Mouse (Mus musculus) forebrain, embryonic 15.5 days (tissue): ENCODE measurements around the gene Trnau1ap. TPM values are rescaled to one million over a fixed set of nuclear protein-coding genes. Genes with fewer than 3 reads are reported as not detected.

ENCODE experiments used
- ATAC-seq: fragments of 200-750 bp; cut with Nextera tagmentation; replicated peaks from 2 replicates; pipeline ENCODE4 v1.8.0; 2017; ENCODE audit warnings: mild to moderate bottlenecking, moderate TSS enrichment, moderate library complexity
- H3K27ac ChIP-seq: fragments of 300-500 bp; sonication (generic); replicated peaks from 2 replicates; pipeline ENCODE4 v1.5.1; 2015; ENCODE audit warnings: mild to moderate bottlenecking, inconsistent platforms
- H3K27me3 ChIP-seq: fragments of 300-500 bp; sonication (generic); 2 replicates; pipeline ENCODE4 v1.6.1; 2015; ENCODE audit warnings: inconsistent platforms
- H3K36me3 ChIP-seq: fragments of 300-500 bp; sonication (generic); 2 replicates; pipeline ENCODE4 v1.6.1; 2015; ENCODE audit warnings: mild to moderate bottlenecking, inconsistent platforms
- H3K4me1 ChIP-seq: fragments of 300-500 bp; sonication (generic); 2 replicates; pipeline ENCODE4 v1.6.1; 2015; ENCODE audit warnings: inconsistent platforms
- H3K4me2 ChIP-seq: fragments of 300-500 bp; sonication (generic); replicated peaks from 2 replicates; pipeline ENCODE4 v1.6.1; 2015; ENCODE audit warnings: mild to moderate bottlenecking, inconsistent platforms
- H3K4me3 ChIP-seq: fragments of 300-500 bp; sonication (generic); 2 replicates; pipeline ENCODE4 v1.5.1; 2015; ENCODE audit warnings: mild to moderate bottlenecking, inconsistent platforms
- H3K9ac ChIP-seq: fragments of 300-500 bp; sonication (generic); replicated peaks from 2 replicates; pipeline ENCODE4 v1.6.1; 2015; ENCODE audit warnings: mild to moderate bottlenecking, inconsistent platforms
- H3K9me3 ChIP-seq: fragments of 300-500 bp; sonication (generic); 2 replicates; pipeline ENCODE4 v1.6.1; 2016; ENCODE audit warnings: inconsistent platforms
- WGBS: fragments of 180-500 bp; shearing (Covaris S2); methylation state at CpG from one replicate; pipeline ENCODE4 v1.1.7; 2015; ENCODE audit warnings: mixed read lengths; 5-methylcytosine and 5-hydroxymethylcytosine counted together
- polyA plus RNA-seq: library from polyadenylated mRNA; unstranded; fragments of >200 nt; fragmentation: Nextera tagmentation; extraction: Ambion mirVana; gene quantifications from 2 replicates; pipeline ENCODE4 v1.2.1, GENCODE M21; 2015

The Trnau1ap gene
- polyA plus RNA-seq, 1 experiment from 2014 or later: 86.3 TPM

DNA sequence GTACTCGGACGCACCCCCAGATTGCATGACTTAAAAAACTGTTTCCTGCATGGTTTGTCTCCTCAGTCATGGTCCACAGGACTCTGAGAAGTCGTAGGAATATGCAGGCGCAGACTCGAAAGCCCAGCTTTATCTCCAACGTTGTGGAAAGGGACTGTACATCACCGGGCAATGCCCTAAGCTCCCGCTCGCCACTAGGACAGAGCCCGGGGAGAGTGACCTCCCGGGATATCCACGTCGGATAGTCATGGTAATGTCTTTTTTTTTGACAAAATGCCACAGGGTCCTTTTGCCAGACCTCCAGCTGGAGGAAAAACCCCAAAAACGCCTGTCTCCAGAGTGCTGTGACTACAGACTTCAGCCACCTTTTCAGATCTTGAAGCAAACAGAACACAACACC, 23.4 kb upstream of the Trnau1ap start:
- H3K4me1 ChIP-seq: peaks cover 18% of the 10 kb centered on the region
- H3K9ac ChIP-seq: peak overlapping the region; percentile 94
- peak overlapping the region; percentile 92 for H3K27ac ChIP-seq
- H3K36me3 ChIP-seq: peaks cover 6% of the 10 kb centered on the region; the same call in 1 of the 2 replicates
- H3K4me3 ChIP-seq: peak overlapping the region; percentile 92
- H3K27me3 ChIP-seq: no peaks in the 10 kb centered on the region
- no peak for ATAC-seq
- H3K4me2 ChIP-seq: peak overlapping the region; percentile 94
- no peaks in the 10 kb centered on the region for H3K9me3 ChIP-seq
- under 1% methylated on average over 14 of the region's 14 CpGs for WGBS

DNA sequence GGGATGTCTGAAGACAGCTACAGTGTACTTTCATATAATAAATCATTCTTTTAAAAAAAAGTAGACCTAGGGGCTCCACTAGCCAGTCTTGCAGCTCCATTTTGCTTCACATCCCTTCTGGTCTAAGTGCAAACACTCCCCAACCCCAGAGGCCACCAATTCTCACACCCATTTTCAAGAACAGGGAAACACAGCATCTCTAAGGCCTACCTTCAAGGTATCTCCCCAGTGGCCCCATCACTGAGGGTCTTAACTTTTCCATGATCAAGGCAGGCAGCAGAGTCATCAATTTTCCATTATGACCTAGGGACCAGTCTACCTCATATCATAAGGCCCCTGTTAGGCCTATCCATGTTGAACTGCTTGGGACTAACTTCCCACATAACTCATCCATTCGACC, 22.1 kb upstream of the Trnau1ap start:
- Histone ChIP-seq H3K4me2 (no peak overlapping the region), H3K27me3 (no peaks in the 10 kb centered on the region), H3K4me1 (peaks cover 18% of the 10 kb centered on the region), H3K27ac (no peak overlapping the region), H3K9ac (no peak overlapping the region), H3K9me3 (no peaks in the 10 kb centered on the region), H3K4me3 (no peak overlapping the region), H3K36me3 (no peaks in the 10 kb centered on the region)
- no peak for ATAC-seq
- WGBS: 25% methylated on average over 1 of the region's 1 CpGs

DNA sequence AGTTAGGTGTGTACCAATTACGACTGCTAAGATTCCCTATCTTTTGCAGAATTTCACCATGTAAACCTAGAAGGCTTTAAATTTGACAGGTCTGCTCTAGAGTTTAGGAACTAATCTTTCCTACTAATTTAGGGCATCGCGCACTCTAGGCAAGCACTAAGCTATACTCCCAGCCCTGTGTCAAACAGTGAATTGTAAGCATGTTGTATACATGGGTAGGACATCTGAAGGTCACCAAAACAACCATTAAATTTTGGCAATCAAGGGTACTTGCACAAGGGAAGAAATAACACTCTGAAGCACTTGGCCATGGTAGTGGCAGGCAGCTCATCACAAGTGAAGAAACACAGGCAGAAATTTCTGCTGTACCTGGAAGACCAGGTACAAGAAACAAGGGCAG, 21.5 kb upstream of the Trnau1ap start:
- no peak overlapping the region for H3K4me2 ChIP-seq

DNA sequence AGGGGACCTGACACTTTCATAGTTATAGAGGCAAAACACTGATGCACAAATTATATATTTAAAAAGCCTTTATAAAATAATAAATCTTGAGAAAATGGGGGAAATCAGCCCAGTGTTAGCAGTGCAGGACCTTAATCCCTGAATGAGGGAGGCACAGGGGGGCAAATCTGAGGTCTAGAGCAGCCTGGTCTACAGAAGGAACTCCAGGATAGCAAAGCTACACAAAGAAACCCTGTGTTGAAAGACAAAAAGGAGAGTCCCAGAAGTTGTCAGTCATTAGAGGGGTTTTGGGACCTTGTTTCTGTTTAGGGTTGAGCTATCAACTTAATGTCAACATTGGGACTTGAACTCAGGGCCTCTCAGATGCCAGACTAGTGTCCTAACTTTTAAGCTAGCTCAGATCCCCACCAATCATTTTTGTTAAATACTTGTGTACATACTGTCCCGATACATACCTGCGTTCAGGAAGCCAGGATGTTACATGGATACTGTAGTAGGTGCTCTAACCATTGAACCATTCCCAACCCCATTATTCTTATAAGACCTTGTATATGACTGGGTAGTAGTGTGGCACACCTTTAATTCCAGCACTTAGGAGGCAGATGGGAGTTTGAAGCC, 20.9 kb upstream of the Trnau1ap start:
- H3K27ac ChIP-seq: no peak overlapping the region
- no peak overlapping the region for H3K4me3 ChIP-seq
- no peaks in the 10 kb centered on the region for H3K27me3 ChIP-seq
- H3K4me1 ChIP-seq: peaks cover 18% of the 10 kb centered on the region
- H3K4me2 ChIP-seq: no peak overlapping the region
- H3K9ac ChIP-seq: no peak overlapping the region
- no peaks in the 10 kb centered on the region for H3K9me3 ChIP-seq
- WGBS: 36% methylated on average over 2 of the region's 2 CpGs
- no peaks in the 10 kb centered on the region for H3K36me3 ChIP-seq
- no peak for ATAC-seq

More for the DNA sequence above, 21.5 kb upstream of the Trnau1ap start:
- Histone ChIP-seq H3K9ac (no peak overlapping the region), H3K9me3 (no peaks in the 10 kb centered on the region), H3K27me3 (no peaks in the 10 kb centered on the region), H3K4me3 (no peak overlapping the region), H3K4me1 (peaks cover 18% of the 10 kb centered on the region), H3K27ac (no peak overlapping the region), H3K36me3 (no peaks in the 10 kb centered on the region)
- no peak for ATAC-seq
- WGBS: 68% methylated on average over 3 of the region's 3 CpGs

DNA sequence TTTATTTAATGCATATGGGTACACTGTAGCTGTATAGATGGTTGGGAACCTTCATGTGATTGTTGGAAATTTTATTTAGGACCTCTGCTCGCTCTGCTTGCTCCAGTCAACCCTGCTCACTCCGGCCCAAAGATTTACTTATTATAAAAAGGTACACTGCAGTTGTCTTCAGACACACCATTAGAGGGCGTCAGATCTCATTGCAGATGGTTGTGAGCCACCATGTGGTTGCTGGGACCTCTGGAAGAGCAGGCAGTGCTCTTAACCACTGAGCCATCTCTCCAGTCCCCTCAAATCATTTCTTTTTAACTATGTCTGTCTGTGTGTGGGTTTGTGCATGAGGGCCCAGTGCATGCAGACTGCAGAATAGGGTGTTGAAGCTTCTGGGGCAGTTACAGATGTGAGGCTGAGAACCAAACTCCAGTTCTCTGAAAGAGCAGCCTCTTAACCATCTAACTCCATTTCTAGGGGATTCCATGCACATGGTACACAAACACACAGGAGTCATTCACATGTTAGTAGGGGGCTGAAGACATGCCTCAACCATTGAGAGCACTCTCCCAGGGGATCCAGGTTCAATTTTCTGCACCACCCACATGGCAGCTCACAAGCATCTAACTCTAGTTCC, 20.3 kb upstream of the Trnau1ap start:
- Histone ChIP-seq H3K4me2 (no peak overlapping the region), H3K9ac (no peak overlapping the region), H3K4me3 (no peak overlapping the region), H3K36me3 (no peaks in the 10 kb centered on the region), H3K27me3 (no peaks in the 10 kb centered on the region), H3K4me1 (peaks cover 23% of the 10 kb centered on the region), H3K9me3 (no peaks in the 10 kb centered on the region), H3K27ac (no peak overlapping the region)
- ATAC-seq: no peak
- WGBS: 62% methylated on average over 3 of the region's 3 CpGs

DNA sequence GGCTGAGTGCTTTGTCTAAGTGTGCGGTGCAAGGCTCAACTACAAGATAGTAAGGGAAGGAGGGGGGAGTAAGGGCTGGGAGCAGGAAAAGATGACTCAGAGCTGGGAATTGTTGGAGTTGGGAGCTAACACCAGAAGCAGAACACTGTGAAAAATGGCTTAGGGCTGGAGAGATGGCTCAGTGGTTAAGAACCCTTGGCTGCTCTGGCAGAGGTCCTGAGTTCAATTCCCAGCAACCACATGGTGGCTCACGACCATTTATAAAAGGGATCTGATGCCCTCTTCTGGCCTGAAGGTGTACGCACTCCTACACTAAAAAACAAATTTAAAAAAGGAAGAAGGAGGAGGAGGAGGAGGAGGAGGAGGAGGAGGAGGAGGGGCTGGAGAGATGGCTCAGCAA, 17.3 kb upstream of the Trnau1ap start:
- Histone ChIP-seq H3K9me3 (no peaks in the 10 kb centered on the region), H3K9ac (no peak overlapping the region), H3K36me3 (no peaks in the 10 kb centered on the region), H3K4me1 (peaks cover 29% of the 10 kb centered on the region), H3K27me3 (no peaks in the 10 kb centered on the region), H3K4me2 (no peak overlapping the region), H3K4me3 (no peak overlapping the region), H3K27ac (no peak overlapping the region)
- WGBS: 58% methylated on average over 3 of the region's 3 CpGs
- ATAC-seq: no peak

DNA sequence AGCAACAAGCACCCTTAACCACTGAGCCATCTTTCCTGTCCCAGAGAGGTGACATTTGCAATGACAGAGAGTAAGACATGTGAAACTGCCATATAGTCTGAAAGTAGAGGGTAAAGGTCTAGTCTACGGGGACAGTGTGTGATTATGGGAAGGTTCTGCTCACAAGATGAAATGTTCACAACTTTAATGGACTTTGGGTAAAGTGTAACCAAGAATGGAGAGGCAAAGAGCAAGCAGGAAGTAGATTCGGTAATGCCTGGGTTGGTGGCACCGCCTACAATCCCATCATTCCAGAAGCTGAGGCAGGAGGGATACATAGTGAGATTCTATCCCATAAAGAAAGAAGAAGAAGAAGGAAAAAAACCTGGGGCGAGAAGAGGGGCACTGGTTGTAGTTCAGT, 16.9 kb upstream of the Trnau1ap start:
- H3K27ac ChIP-seq: no peak overlapping the region
- H3K36me3 ChIP-seq: no peaks in the 10 kb centered on the region
- no peak overlapping the region for H3K4me3 ChIP-seq
- ATAC-seq: no peak
- H3K4me2 ChIP-seq: no peak overlapping the region
- no peak overlapping the region for H3K9ac ChIP-seq
- peaks cover 25% of the 10 kb centered on the region for H3K4me1 ChIP-seq
- 88% methylated on average over 4 of the region's 4 CpGs for WGBS
- H3K27me3 ChIP-seq: no peaks in the 10 kb centered on the region
- no peaks in the 10 kb centered on the region for H3K9me3 ChIP-seq

DNA sequence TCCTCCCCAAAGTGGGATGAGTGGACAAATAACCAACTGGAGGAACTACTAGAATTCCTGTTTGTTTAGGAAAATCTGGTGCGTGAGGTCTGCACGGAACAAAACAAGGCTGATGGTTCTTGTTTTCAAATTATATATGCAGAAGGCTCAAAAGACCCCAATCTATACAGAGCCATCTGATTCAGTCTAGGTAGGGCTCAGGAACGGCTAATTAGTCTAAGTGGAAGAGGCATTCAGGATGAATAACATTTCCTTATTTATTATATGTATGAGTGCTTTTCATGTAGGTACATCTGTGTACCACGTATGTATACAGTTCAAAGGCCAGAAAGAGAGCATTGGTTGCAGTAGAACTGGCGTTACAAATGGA, 16.5 kb upstream of the Trnau1ap start:
- peak overlapping the region; percentile 82 for H3K4me2 ChIP-seq
- no peaks in the 10 kb centered on the region for H3K36me3 ChIP-seq
- WGBS: 41% methylated on average over 5 of the region's 5 CpGs
- peak overlapping the region; percentile 92 for H3K4me3 ChIP-seq
- no peaks in the 10 kb centered on the region for H3K27me3 ChIP-seq
- H3K9me3 ChIP-seq: no peaks in the 10 kb centered on the region
- peak overlapping the region; percentile 85; the same call in 1 of the 2 replicates for H3K9ac ChIP-seq
- peaks cover 25% of the 10 kb centered on the region for H3K4me1 ChIP-seq
- peak; percentile 33 for ATAC-seq
- H3K27ac ChIP-seq: no peak overlapping the region

DNA sequence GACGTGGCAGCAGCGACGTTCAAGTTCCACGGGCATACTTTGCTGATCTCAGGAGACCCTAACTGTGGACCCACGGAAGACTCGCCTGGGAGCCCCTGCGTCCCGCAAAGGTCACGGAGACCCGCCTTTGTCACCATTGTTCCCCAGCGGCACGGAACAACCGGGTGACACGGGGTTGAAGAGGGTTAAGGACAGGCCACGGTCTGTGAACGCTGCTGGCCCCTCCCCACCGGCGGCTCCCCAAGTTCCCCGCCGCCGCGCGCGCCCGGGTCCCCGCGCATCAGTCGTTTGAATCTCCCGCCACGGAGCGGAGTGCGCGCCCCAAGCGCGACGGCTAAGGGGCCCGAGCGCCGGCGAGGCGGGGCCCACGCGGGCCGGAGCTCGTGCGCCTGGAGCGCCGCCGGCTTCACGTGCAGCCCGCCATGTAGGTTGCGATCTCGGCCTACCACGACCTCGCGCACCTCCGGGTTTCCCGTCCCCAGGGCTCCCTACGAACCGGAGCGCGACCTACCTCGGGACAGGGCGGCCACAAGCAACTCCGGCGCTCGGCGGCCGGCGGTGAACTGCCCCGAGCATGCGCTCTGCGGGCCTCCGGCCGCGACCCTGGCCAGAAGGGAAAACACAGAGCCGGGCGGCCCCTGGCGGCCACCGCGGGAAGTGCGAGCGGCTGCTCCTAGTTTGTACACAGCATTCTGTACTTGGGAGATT, 16.0 kb upstream of the Trnau1ap start:
- peak; percentile 88 for ATAC-seq
- H3K9ac ChIP-seq: peak overlapping the region; percentile 85
- peak overlapping the region; percentile 82 for H3K4me2 ChIP-seq
- H3K36me3 ChIP-seq: no peaks in the 10 kb centered on the region
- H3K4me1 ChIP-seq: peaks cover 25% of the 10 kb centered on the region
- no peaks in the 10 kb centered on the region for H3K27me3 ChIP-seq
- peak overlapping the region; percentile 92 for H3K4me3 ChIP-seq
- WGBS: under 1% methylated on average over 83 of the region's 83 CpGs
- H3K9me3 ChIP-seq: no peaks in the 10 kb centered on the region
- H3K27ac ChIP-seq: peak overlapping the region; percentile 65

DNA sequence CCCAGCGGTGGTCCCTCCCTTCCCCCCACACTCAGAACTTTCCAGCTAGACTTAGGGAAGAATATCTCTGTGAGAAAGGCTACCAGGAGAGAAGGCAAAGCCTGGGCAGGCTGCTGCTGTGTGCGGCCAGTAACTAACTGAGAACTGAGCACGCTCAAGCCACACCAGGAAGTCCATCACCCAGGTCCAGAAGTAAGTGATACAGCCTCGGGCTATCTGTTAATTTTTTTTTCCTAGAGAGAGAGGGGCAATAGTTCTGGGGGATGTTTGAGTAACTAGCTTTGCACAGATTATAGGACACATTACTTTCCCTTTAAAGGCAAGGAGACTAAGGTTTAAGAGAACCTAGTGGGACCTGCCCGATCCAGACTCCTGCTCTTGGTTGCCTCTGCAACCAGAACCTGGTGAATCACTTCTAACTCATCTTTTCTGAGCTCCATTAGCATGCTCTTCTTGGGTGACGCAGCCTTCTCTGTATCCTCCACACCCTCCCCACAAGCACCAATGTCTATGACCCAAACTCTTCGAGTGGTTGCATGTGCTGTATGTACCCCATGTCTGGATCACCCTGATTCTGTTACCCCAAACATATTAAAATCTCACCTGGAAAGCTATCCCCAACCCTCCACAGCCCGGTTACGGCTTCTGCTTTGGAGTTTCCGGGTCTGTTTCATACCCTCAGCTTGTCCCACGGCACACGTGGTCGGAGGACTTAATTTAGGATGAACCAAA, 15.2 kb upstream of the Trnau1ap start:
- H3K4me3 ChIP-seq: peak overlapping the region; percentile 92
- peak; percentile 19; the same call in 1 of the 2 replicates for ATAC-seq
- no peaks in the 10 kb centered on the region for H3K9me3 ChIP-seq
- H3K27ac ChIP-seq: no peak overlapping the region
- peaks cover 25% of the 10 kb centered on the region for H3K4me1 ChIP-seq
- H3K9ac ChIP-seq: peak overlapping the region; percentile 85
- H3K36me3 ChIP-seq: no peaks in the 10 kb centered on the region
- H3K27me3 ChIP-seq: no peaks in the 10 kb centered on the region
- WGBS: 6% methylated on average over 13 of the region's 13 CpGs
- H3K4me2 ChIP-seq: peak overlapping the region; percentile 82

DNA sequence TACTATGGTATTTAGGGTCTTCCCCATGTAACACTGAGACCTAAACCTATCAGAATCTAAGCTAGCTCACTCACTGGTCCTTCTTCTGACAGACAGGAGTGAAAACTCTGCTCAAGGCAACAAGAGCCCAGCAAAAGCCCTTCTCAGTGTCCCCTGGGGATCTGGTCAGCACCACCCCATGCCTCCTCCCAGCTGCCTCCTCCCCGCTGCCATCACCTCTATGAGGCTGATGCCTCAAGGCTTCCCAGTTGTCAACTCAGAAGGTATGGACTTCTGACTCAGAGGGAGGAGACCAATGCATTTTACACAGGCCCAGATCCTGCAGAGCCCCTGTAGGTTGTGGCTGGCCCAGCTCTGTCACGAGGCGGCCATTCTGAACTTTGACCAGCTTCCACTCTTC, 12.1 kb upstream of the Trnau1ap start:
- Histone ChIP-seq H3K4me1 (peaks cover 25% of the 10 kb centered on the region), H3K27me3 (no peaks in the 10 kb centered on the region), H3K9me3 (no peaks in the 10 kb centered on the region), H3K4me2 (no peak overlapping the region), H3K4me3 (no peak overlapping the region), H3K36me3 (peaks cover 15% of the 10 kb centered on the region; the same call in 1 of the 2 replicates), H3K27ac (no peak overlapping the region), H3K9ac (no peak overlapping the region)
- WGBS: 94% methylated on average over 3 of the region's 3 CpGs
- no peak for ATAC-seq

DNA sequence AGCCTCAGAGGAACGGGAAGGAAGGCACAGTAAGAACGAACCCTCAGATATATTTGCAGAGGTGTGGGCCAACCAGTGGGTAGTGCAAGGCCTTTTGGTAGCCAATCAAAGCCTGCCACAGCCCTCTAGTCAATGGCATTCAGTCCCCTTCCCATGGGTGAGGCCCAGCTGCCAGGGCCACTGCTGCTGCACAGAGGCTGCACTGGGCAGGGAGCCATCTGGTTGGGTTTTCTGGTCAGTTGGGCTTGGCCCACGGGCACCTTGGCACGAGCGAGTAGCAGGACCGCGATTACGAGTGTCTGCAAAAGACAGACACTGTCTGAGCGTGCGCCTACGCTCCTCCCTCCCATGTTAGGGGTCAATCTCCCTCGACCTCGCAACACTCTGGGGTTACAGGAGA, 9.6 kb upstream of the Trnau1ap start:
- peaks cover 13% of the 10 kb centered on the region for H3K4me1 ChIP-seq
- 90% methylated on average over 13 of the region's 13 CpGs for WGBS
- ATAC-seq: no peak
- peaks cover 33% of the 10 kb centered on the region; the same call in 1 of the 2 replicates for H3K36me3 ChIP-seq
- no peaks in the 10 kb centered on the region for H3K9me3 ChIP-seq
- H3K27me3 ChIP-seq: no peaks in the 10 kb centered on the region
- H3K4me2 ChIP-seq: no peak overlapping the region
- H3K9ac ChIP-seq: no peak overlapping the region
- H3K27ac ChIP-seq: no peak overlapping the region
- H3K4me3 ChIP-seq: no peak overlapping the region
